Mouse (Mus musculus): ENCODE measurements around the gene Nup188.

The Nup188 gene

GRCm38 (mm10) chr2:30262840-30263441 lies 23.3 kb upstream of the Nup188 start:
- Histone ChIP-seq H3K36me3 (ENCODE audit: control insufficient read depth, insufficient read depth, low read length, poor library complexity, severe bottlenecking) (peaks cover 4% of the 10 kb centered on the region), H3K27me3 (ENCODE audit: control insufficient read depth, insufficient read depth, low read length, poor library complexity, severe bottlenecking) (no peaks in the 10 kb centered on the region)
- no peak for DNase-seq (ENCODE audit: low read depth, low spot score)

GRCm38 (mm10) chr2:30263811-30264210 lies 22.4 kb upstream of the Nup188 start:
- no peak for DNase-seq (ENCODE audit: low read depth, low spot score)
- Histone ChIP-seq H3K27me3 (ENCODE audit: control insufficient read depth, insufficient read depth, low read length, poor library complexity, severe bottlenecking) (no peaks in the 10 kb centered on the region), H3K36me3 (ENCODE audit: control insufficient read depth, insufficient read depth, low read length, poor library complexity, severe bottlenecking) (peaks cover 4% of the 10 kb centered on the region)

- Histone ChIP-seq H3K36me3 (ENCODE audit: control insufficient read depth, insufficient read depth, low read length, poor library complexity, severe bottlenecking) (peaks cover 4% of the 10 kb centered on the region), H3K27me3 (ENCODE audit: control insufficient read depth, insufficient read depth, low read length, poor library complexity, severe bottlenecking) (no peaks in the 10 kb centered on the region)
- DNase-seq (ENCODE audit: low read depth, low spot score), result no peak
These were observed 21.3 kb upstream of the Nup188 start for GRCm38 (mm10) chr2:30264671-30265519.

- DNase-seq (ENCODE audit: low read depth, low spot score), result no peak
- no peaks in the 10 kb centered on the region for H3K27me3 ChIP-seq (ENCODE audit: control insufficient read depth, insufficient read depth, low read length, poor library complexity, severe bottlenecking)
These were observed 20.4 kb upstream of the Nup188 start, which contains the start of gene Phyhd1 for GRCm38 (mm10) chr2:30265767-30266253. TSS of gene Phyhd1 (plus strand) at chr2:30266203.

GRCm38 (mm10) chr2:30266392-30266941 lies 19.7 kb upstream of the Nup188 start:
- Histone ChIP-seq H3K27me3 (ENCODE audit: control insufficient read depth, insufficient read depth, low read length, poor library complexity, severe bottlenecking) (no peaks in the 10 kb centered on the region), H3K36me3 (ENCODE audit: control insufficient read depth, insufficient read depth, low read length, poor library complexity, severe bottlenecking) (peaks cover 4% of the 10 kb centered on the region)
- no peak for DNase-seq (ENCODE audit: low read depth, low spot score)

More at GRCm38 (mm10) chr2:30265767-30266253, 20.4 kb upstream of the Nup188 start, which contains the start of gene Phyhd1:
- peaks cover 4% of the 10 kb centered on the region for H3K36me3 ChIP-seq (ENCODE audit: control insufficient read depth, insufficient read depth, low read length, poor library complexity, severe bottlenecking)

- Histone ChIP-seq H3K27me3 (ENCODE audit: control insufficient read depth, insufficient read depth, low read length, poor library complexity, severe bottlenecking) (no peaks in the 10 kb centered on the region), H3K36me3 (ENCODE audit: control insufficient read depth, insufficient read depth, low read length, poor library complexity, severe bottlenecking) (peaks cover 4% of the 10 kb centered on the region)
- no peak for DNase-seq (ENCODE audit: low read depth, low spot score)
These were observed 18.7 kb upstream of the Nup188 start for GRCm38 (mm10) chr2:30267466-30267865.

GRCm38 (mm10) chr2:30268371-30268770 lies 17.8 kb upstream of the Nup188 start:
- no peaks in the 10 kb centered on the region for H3K27me3 ChIP-seq (ENCODE audit: control insufficient read depth, insufficient read depth, low read length, poor library complexity, severe bottlenecking)

GRCm38 (mm10) chr2:30269241-30269990 lies 16.8 kb upstream of the Nup188 start:
- no peaks in the 10 kb centered on the region for H3K27me3 ChIP-seq (ENCODE audit: control insufficient read depth, insufficient read depth, low read length, poor library complexity, severe bottlenecking)
- DNase-seq (ENCODE audit: low read depth, low spot score), result peak; percentile 48
- H3K36me3 ChIP-seq (ENCODE audit: control insufficient read depth, insufficient read depth, low read length, poor library complexity, severe bottlenecking), result no peaks in the 10 kb centered on the region

More at GRCm38 (mm10) chr2:30268371-30268770, 17.8 kb upstream of the Nup188 start:
- no peak for DNase-seq (ENCODE audit: low read depth, low spot score)
- no peaks in the 10 kb centered on the region; the same call in 1 of the 2 replicates for H3K36me3 ChIP-seq (ENCODE audit: control insufficient read depth, insufficient read depth, low read length, poor library complexity, severe bottlenecking)

- Histone ChIP-seq H3K27me3 (ENCODE audit: control insufficient read depth, insufficient read depth, low read length, poor library complexity, severe bottlenecking) (no peaks in the 10 kb centered on the region), H3K36me3 (ENCODE audit: control insufficient read depth, insufficient read depth, low read length, poor library complexity, severe bottlenecking) (no peaks in the 10 kb centered on the region)
- peak; percentile 79 for DNase-seq (ENCODE audit: low read depth, low spot score)
These were observed 16.1 kb upstream of the Nup188 start for GRCm38 (mm10) chr2:30270134-30270533.

GRCm38 (mm10) chr2:30280743-30281142 lies 5.5 kb upstream of the Nup188 start, which contains the start of gene Gm28038:
TSS of gene Gm28038 (plus strand) at chr2:30281043.
- H3K36me3 ChIP-seq (ENCODE audit: control insufficient read depth, insufficient read depth, low read length, poor library complexity, severe bottlenecking), result no peaks in the 10 kb centered on the region
- no peaks in the 10 kb centered on the region for H3K27me3 ChIP-seq (ENCODE audit: control insufficient read depth, insufficient read depth, low read length, poor library complexity, severe bottlenecking)
- DNase-seq (ENCODE audit: low read depth, low spot score), result no peak

GRCm38 (mm10) chr2:30281651-30282050 lies 4.5 kb upstream of the Nup188 start:
- H3K27me3 ChIP-seq (ENCODE audit: control insufficient read depth, insufficient read depth, low read length, poor library complexity, severe bottlenecking), result no peaks in the 10 kb centered on the region

GRCm38 (mm10) chr2:30283193-30283592 lies 3.0 kb upstream of the Nup188 start:
- Histone ChIP-seq H3K27me3 (ENCODE audit: control insufficient read depth, insufficient read depth, low read length, poor library complexity, severe bottlenecking) (no peaks in the 10 kb centered on the region), H3K36me3 (ENCODE audit: control insufficient read depth, insufficient read depth, low read length, poor library complexity, severe bottlenecking) (no peaks in the 10 kb centered on the region)
- DNase-seq (ENCODE audit: low read depth, low spot score), result no peak

More at GRCm38 (mm10) chr2:30281651-30282050, 4.5 kb upstream of the Nup188 start:
- no peaks in the 10 kb centered on the region for H3K36me3 ChIP-seq (ENCODE audit: control insufficient read depth, insufficient read depth, low read length, poor library complexity, severe bottlenecking)
- DNase-seq (ENCODE audit: low read depth, low spot score), result no peak

GRCm38 (mm10) chr2:30285004-30285403 lies 1.2 kb upstream of the Nup188 start:
- DNase-seq (ENCODE audit: low read depth, low spot score), result no peak
- H3K27me3 ChIP-seq (ENCODE audit: control insufficient read depth, insufficient read depth, low read length, poor library complexity, severe bottlenecking), result no peaks in the 10 kb centered on the region
- H3K36me3 ChIP-seq (ENCODE audit: control insufficient read depth, insufficient read depth, low read length, poor library complexity, severe bottlenecking), result no peaks in the 10 kb centered on the region

GRCm38 (mm10) chr2:30285416-30286181 lies 598 bp upstream of the Nup188 start:
- Histone ChIP-seq H3K36me3 (ENCODE audit: control insufficient read depth, insufficient read depth, low read length, poor library complexity, severe bottlenecking) (no peaks in the 10 kb centered on the region), H3K27me3 (ENCODE audit: control insufficient read depth, insufficient read depth, low read length, poor library complexity, severe bottlenecking) (no peaks in the 10 kb centered on the region)
- no peak for DNase-seq (ENCODE audit: low read depth, low spot score)
